Mouse (Mus musculus) liver, adult 2 months (tissue): ENCODE measurements at regions not wholly inside any gene's neighbourhood (a gene's known extent, or its start where the extent isn't known, plus 50 kb on each side); places are given as distances from the start of the nearest gene placed in this dataset.

Experiments
- CTCF ChIP-seq: fragments of 200-500 bp; IDR thresholded peaks from 2 replicates; pipeline ENCODE4 v1.5.1; 2011; ENCODE audit warnings: low read depth, low read length, control low read depth
- POLR2A ChIP-seq: fragments of 200-500 bp; IDR thresholded peaks from 2 replicates; pipeline ENCODE4 v1.6.1; 2011; ENCODE audit warnings: low read length, control low read depth; ENCODE audit not compliant: insufficient read depth; ENCODE audit errors: extremely low read depth

- TF ChIP-seq CTCF (no peak), POLR2A (no peak)
These were observed 404.3 kb upstream of the Xrcc4 start for GRCm38 (mm10) chr13:90493696-90494095.
